Mouse (Mus musculus) spleen, adult 2 months (tissue): Measurements from ENCODE around the gene Kctd18. TPM values are rescaled to one million over a fixed set of nuclear protein-coding genes. Genes with fewer than 3 reads are reported as not detected.
A peak's percentile ranks its signal among the peaks of the same experiment; 100 is the strongest.
"Not testable (repeated sequence)": the region's sequence is repeated elsewhere in the genome, so short reads cannot be mapped to it uniquely, and the experiment has no call there.

Source experiments
- DNase-seq, 2 experiments: peaks; one replicate each; pipeline versions ENCODE4 v3.0.0 to v3.0.0-alpha.2; 2012 to 2021; ENCODE audit warnings: low spot score in 2 of 2, low read depth in 1 of 2
- H3K27ac ChIP-seq: fragments of 200-500 bp; 2 replicates; pipeline ENCODE4 v1.5.1; 2012; ENCODE audit warnings: low read length, inconsistent platforms; ENCODE audit not compliant: insufficient read depth
- H3K27me3 ChIP-seq: fragments of 200-500 bp; 2 replicates; pipeline ENCODE4 v1.6.1; 2012; ENCODE audit warnings: mild to moderate bottlenecking, moderate library complexity, low read length, inconsistent platforms; ENCODE audit not compliant: control insufficient read depth, insufficient read depth
- H3K36me3 ChIP-seq: fragments of 200-500 bp; 2 replicates; pipeline ENCODE4 v1.6.1; 2012; ENCODE audit warnings: mild to moderate bottlenecking, low read length, inconsistent platforms; ENCODE audit not compliant: control insufficient read depth, insufficient read depth
- H3K4me1 ChIP-seq: fragments of 200-500 bp; 2 replicates; pipeline ENCODE4 v1.6.1; 2011; ENCODE audit warnings: inconsistent platforms; ENCODE audit not compliant: control insufficient read depth, insufficient read depth, insufficient read length
- H3K4me3 ChIP-seq: fragments of 200-500 bp; 2 replicates; pipeline ENCODE4 v1.5.1; 2011; ENCODE audit warnings: mild to moderate bottlenecking, inconsistent platforms; ENCODE audit not compliant: insufficient read depth, insufficient read length; ENCODE audit errors: extremely low read depth
- CTCF ChIP-seq: fragments of 200-500 bp; IDR thresholded peaks from 2 replicates; pipeline ENCODE4 v1.5.1; 2011; ENCODE audit warnings: mild to moderate bottlenecking, inconsistent platforms; ENCODE audit not compliant: insufficient read depth, insufficient read length, insufficient replicate concordance; ENCODE audit errors: extremely low read depth
- POLR2A ChIP-seq: fragments of 200-500 bp; IDR thresholded peaks from 2 replicates; pipeline ENCODE4 v1.6.1; 2011; ENCODE audit warnings: low read depth, low read length, inconsistent platforms
- WGBS: fragments of 180-500 bp; shearing (Covaris S2); methylation state at CpG from one replicate; pipeline ENCODE4 v1.1.7; 2018; 5-methylcytosine and 5-hydroxymethylcytosine counted together
- polyA plus RNA-seq: library from polyadenylated mRNA; depleted of rRNA; stranded (reverse); fragments of >200 nt; gene quantifications from 2 replicates; pipeline ENCODE4 v1.2.3, GENCODE M21; 2012

The Kctd18 gene
- polyA plus RNA-seq, 1 experiment, result 5.4 TPM

- TF ChIP-seq POLR2A (no peak), CTCF (no peak)
- H3K27me3 ChIP-seq, result no peaks in the 10 kb centered on the region
- no peak for DNase-seq
- no peak overlapping the region for H3K4me3 ChIP-seq
- WGBS, result 64% methylated on average over 13 of the region's 13 CpGs
- no peaks in the 10 kb centered on the region for H3K36me3 ChIP-seq
- no peak overlapping the region for H3K27ac ChIP-seq
- H3K4me1 ChIP-seq, result no peaks in the 10 kb centered on the region
These were observed 11.6 kb upstream of the Kctd18 start for GRCm38 (mm10) chr1:58030156-58030871.

DNA sequence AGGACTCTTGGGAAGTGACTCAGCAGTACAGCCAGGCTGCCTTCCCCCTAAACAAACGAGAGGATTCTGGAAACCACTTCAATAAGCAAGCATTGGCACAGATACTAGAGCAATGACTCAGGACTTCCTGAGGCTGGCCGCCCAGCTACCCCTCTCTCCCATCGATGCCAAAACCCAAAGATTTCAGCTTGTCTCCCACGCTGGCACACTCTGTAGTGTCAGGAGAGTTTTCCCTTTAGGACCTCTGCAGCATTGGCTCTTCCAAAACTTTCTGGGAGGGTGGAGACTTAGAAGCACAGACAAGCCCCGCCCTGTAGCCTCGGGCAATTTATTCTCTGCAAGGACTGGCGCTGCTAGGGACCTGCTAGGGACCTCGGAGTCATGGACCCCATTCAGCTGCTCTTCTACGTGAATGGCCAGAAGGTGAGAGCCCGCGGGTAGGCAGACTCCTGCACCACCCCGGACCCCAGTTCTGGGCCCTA is 10.9 kb upstream of the Kctd18 start, which contains the start of gene Aox1:
Gene Aox1, plus strand, starts transcription at position 296 of the 482 bp plus-strand sequence.
- WGBS, result 7% methylated on average over 12 of the region's 12 CpGs
- no peak for TF ChIP-seq POLR2A
- no peak for TF ChIP-seq CTCF
- Histone ChIP-seq H3K27me3 (no peaks in the 10 kb centered on the region), H3K36me3 (no peaks in the 10 kb centered on the region), H3K4me1 (no peaks in the 10 kb centered on the region), H3K4me3 (no peak within 1 kb of the TSS), H3K27ac (no peak within 1 kb of the TSS)
- no peak for DNase-seq

DNA sequence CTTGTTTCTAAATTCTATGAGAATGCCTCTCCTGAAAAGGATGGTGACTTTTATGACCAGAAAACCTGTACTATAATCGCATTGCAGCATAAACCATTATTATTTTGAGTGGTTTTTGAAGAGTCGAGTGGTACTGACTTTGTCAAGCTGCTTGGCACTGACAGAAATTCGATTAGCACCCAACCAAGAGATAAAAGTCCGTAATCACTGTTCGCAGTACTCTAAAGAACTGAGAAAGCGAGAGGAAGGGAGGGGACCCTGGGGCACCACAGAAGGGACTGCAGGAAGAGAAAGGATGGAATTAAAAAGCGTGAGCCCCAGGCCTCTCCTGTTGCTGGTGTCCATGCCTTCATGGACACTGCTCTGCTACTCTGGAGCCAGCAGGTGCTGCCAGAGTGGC is 9.0 kb upstream of the Kctd18 start:
- Histone ChIP-seq H3K4me1 (no peaks in the 10 kb centered on the region), H3K36me3 (no peaks in the 10 kb centered on the region), H3K27me3 (no peaks in the 10 kb centered on the region), H3K27ac (no peak overlapping the region), H3K4me3 (no peak overlapping the region)
- TF ChIP-seq POLR2A, result no peak
- TF ChIP-seq CTCF, result no peak
- 84% methylated on average over 7 of the region's 7 CpGs for WGBS
- DNase-seq, result no peak

- H3K27me3 ChIP-seq, H3K4me3 ChIP-seq, H3K36me3 ChIP-seq, H3K4me1 ChIP-seq, H3K27ac ChIP-seq, DNase-seq: not testable (repeated sequence)
- WGBS, result 91% methylated on average over 7 of the region's 7 CpGs
These were observed 12.4 kb downstream of the Kctd18 start for GRCm38 (mm10) chr1:58006388-58006787.

GRCm38 (mm10) chr1:57998146-57998545 is 20.6 kb downstream of the Kctd18 start:
- Histone ChIP-seq H3K4me1 (no peaks in the 10 kb centered on the region; the same call in 1 of the 2 replicates), H3K36me3 (no peaks in the 10 kb centered on the region), H3K27ac (no peak overlapping the region), H3K27me3 (no peaks in the 10 kb centered on the region), H3K4me3 (no peak overlapping the region)
- whole genome bisulfite sequencing, result 72% methylated on average over 3 of the region's 3 CpGs
- no peak for DNase-seq
- no peak for TF ChIP-seq POLR2A
- no peak for TF ChIP-seq CTCF

DNA sequence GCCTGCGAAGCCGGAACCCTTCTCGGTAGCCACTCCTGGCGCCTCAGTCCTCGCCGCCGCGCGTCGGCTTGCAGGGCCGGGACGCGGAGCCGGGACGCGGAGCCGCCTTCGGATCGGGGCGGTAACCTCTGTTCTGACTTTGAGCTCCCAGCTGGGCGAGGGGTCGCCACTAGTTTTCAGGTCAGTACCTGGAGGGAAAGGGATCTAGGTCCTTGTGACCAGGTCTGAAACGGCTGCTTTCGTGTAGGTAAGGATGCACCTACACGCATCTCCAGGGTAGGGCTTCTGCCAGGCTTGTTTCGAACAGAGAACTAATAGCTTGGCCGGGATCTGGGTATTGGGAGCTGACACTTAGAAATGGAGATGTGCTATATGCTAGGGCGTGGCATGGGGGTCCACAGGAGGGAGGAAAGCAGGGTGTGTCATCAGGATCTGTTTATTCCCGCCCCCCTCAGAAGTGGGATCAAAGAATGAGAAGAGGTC is 22.6 kb downstream of the Kctd18 start:
- no peaks in the 10 kb centered on the region for H3K27me3 ChIP-seq
- TF ChIP-seq CTCF (no peak), POLR2A (no peak)
- peak overlapping the region; percentile 97 for H3K4me3 ChIP-seq
- no peaks in the 10 kb centered on the region for H3K36me3 ChIP-seq
- peak overlapping the region; percentile 23; the same call in 1 of the 2 replicates for H3K27ac ChIP-seq
- DNase-seq, result no peak
- H3K4me1 ChIP-seq, result no peaks in the 10 kb centered on the region; the same call in 1 of the 2 replicates
- WGBS, result under 1% methylated on average over 29 of the region's 29 CpGs

GRCm38 (mm10) chr1:57995432-57996132 is 23.2 kb downstream of the Kctd18 start, which contains the start of gene Sgo2a:
TSS of gene Sgo2a (plus strand) at chr1:57995971.
- H3K36me3 ChIP-seq, result no peaks in the 10 kb centered on the region
- peak; percentile 85 to 91 for DNase-seq
- H3K27ac ChIP-seq, result peak within 1 kb of the TSS; percentile 72
- no peaks in the 10 kb centered on the region for H3K27me3 ChIP-seq
- TF ChIP-seq CTCF (no peak), POLR2A (peak; percentile 19; the same call in 1 of the 2 replicates)
- 7% methylated on average over 30 of the region's 30 CpGs for WGBS
- H3K4me1 ChIP-seq, result no peaks in the 10 kb centered on the region; the same call in 1 of the 2 replicates
- peak within 1 kb of the TSS; percentile 97 for H3K4me3 ChIP-seq
